Mouse (Mus musculus) layer of hippocampus, adult 9-10 months (tissue): ENCODE data around the gene Nav2.

Experiments
- DNase-seq: peaks from one replicate; pipeline ENCODE4 v3.0.0; 2022; ENCODE audit warnings: low spot score

Nav2 gene

DNA sequence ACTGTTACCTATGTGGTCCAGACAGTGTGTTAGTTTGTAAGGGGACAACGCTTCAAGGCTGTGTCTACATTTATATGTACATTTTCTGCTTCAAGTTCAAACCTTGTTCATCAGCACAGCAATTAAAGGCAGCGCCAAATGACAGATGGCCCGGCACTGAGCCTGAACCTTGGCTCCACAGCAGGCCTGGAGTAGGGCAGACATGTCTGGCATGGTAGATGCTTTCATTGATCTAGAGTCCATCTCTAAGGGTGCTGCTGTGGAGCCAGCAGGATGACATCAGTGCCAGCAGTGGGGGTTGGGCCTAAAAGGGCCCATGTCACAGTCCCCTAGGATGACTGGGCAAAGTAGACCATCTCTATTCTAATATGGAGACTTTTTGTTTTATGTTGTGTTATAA is 186.0 kb downstream of the Nav2 start:
- DNase-seq = no peak

GRCm38 (mm10) chr7:49101291-49101690 is 192.8 kb downstream of the Nav2 start:
- no peak for DNase-seq

DNA sequence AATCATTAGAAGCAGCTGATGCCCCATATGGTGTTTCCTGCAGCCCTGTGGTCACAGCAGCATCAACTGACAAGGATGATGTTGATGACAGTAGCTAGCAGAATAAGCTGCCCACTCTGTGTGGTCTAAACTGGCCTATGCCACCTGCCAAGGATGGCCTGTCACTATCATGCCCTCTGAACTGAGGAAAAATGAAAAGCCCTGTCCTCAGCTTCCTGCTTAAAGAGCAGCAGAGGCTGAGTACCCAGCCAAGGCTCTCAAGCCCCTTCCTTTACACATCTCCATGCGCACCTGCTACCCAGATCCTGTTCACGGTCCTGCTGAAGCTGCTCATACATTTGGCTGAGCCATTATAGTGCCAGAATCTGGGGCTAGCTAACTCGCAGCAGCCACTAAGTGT is 193.7 kb downstream of the Nav2 start:
- no peak for DNase-seq

DNA sequence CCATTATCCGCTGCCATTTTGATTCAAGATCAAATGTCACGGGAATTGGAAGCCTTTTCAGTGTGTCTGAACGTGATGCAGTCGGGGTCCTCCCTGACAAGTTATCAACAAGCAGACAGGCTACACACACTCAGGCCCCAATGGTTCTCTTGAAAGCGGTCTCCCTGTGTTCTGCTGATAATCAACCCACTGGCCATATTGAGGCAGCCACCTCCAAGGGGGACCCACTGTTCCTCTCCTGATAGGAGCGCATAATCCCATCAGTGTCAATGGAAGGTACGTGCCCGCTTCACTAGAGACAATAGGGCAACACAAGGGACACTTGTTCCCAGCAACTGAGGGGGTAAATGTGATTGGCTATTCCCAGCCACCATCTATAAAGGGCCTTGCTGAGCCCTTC is 195.9 kb downstream of the Nav2 start:
- no peak for DNase-seq

- DNase-seq = no peak
These were observed 196.3 kb downstream of the Nav2 start for GRCm38 (mm10) chr7:49104793-49105192.

DNA sequence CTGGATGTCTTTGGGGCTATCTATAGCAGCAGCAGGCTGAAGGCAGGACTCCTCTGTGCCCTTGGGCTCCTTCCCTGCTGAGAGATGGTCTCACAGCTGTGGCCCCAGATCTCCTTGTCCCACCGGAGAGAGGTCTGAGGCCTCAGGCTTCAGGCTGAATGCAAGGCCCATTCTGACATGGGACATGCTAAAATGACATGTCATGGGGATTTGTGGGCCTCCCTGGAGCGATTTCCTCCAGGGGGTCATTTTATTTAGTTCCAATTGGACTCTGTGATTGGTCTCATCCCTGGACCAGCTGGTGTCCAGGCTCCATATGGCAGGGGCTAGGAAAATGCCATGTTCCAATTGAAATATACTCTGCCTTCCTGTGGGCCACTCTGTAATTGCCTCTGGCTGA is 197.0 kb downstream of the Nav2 start:
- DNase-seq = no peak

DNA sequence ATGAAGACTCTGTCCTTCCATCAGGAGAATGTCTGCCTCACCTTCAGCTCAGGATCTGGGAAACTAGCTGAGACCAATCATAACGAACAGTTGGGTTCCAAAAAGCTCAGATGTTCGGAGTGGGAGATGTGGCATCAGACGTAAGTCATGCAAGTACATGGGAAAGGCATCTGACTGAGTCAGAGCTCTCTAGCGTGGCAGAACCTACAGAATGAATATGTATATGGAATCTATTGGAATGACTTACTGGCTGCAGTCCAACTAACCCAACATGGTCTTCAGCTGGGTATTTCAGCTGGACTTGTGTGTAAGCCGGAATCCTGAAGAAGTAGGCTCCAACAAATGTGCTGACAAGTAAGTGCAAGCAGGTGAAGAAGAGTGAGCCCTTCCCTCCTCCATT is 199.6 kb downstream of the Nav2 start:
- no peak for DNase-seq

DNA sequence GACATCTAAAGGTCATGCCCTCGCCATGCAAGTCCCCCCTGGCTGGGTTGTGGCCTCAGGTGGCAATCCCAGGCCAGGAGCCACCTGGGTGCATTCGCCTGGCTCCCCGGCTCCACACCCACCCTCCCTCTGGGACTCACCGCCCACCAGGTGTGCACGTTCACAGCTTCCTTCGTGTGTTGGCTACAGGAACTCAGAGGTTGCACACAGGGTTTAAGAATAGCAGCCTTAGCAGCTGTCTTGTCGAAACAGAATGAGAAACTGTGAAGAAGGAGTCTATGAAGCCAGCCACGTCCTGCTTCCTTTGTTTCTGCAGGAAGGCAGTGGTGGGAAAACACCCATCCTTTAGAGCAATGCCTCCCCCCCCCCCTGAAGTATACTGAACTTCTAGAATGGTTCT is 210.5 kb downstream of the Nav2 start:
- DNase-seq = no peak

DNA sequence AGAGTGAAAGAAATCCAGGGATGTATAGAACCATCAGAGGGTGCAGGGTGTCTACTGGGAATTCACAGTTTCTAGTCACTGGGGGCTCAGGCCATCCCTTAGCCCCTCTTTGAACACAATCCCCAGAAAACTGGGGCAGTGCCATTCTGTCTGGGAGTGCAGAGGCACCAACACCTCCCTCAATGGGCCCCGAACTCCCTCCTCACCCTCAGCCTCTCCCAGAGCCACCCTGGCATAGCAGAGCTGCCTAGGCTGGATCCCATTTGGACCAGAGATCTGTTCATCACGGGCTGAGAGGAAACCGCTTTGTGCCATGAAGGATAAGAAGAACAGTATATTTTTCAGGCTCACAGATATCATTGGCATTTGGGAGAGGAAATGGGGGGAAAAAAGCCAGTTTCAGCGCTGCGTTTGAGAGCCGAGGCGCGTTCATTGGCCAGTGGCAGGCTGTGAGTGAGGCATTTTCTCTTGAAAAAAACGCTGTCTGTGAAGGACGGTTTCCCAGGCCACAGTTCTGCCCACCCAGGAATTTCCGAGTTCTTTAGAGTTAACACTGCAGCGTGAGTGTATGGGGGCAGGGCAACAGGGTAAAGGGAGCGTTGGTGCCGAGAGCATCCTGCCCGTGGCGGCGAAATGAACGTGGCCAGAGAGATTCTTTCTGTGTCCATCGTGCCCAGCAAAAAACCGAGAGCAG is 211.4 kb downstream of the Nav2 start:
- DNase-seq = no peak

DNA sequence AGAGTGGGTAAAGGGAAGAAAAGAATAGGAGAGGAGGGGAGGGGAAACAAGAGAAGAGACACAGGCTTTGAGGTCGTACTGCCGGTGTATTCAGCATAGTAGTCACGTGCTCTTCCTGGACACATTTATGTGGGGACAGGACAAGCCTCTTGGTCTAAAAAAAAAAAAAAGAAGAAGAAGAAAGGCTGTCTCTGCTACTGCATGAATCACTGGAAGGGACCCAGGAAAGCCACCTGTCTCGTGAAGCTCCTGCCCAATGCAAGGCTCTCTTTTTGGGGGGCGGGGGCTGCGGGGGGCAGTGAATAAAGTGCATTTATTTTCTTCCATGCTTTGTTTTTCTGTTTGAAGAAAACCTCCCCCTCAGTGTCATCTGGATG is 212.0 kb downstream of the Nav2 start:
- DNase-seq = no peak

- DNase-seq = peak; percentile 90
These were observed 212.6 kb downstream of the Nav2 start for GRCm38 (mm10) chr7:49120935-49121691.

DNA sequence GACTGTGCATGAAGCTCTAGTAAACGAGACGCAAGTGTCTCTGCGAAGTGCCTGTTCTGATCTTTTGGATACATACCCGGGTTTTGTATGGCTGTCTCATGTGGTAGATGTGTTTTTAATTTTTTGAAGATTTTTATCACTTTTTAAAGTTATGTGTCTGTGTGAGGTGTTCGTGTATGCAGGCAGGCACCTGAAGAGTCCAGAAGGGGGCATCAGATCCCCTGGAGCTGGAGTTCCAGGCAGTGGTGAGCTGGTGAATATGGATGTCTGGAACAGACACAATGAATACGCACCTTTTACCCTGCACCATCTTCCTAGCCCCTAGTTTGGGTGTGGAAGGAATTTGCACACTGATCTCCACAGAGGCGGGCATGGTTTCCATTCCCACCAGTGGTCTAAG is 214.0 kb downstream of the Nav2 start:
- no peak for DNase-seq

DNA sequence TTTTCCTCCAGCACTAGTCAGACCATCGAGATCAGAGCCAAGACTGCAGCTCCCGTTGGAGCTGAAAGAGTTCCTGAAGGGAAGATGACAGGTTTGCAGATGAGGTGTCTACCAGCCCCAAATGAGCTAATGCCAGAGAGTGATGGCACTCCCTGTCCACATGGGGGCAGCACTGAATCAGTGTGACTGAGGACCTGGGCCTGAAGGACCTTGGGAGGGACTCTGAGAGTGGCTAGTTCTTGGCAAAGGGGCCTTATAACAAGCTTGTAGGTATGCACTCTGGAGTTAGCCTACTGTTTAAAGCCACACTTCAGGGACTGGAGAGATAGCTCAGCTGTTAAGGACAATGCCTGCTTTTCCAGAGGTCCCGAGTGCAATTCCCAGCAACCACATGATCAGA is 217.0 kb downstream of the Nav2 start:
- no peak for DNase-seq

DNA sequence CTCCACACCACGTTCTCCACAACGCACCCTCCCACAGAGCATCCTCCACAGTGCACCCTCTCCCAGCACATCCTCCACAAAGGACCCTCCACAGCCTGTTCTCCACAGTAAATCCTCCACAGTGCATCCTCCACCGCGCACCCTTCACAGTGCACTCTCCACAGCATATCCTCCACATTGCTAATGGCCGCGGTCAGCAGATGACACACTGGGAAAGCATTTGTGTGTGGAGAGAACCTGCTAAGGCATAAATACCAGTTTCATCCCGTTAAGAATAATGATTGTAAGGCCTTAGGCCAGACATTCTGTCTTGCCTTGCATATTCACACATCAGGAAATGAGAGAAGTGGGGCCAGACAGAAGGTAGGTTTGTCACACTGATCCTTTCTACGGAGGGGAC is 219.7 kb downstream of the Nav2 start:
- DNase-seq = no peak

DNA sequence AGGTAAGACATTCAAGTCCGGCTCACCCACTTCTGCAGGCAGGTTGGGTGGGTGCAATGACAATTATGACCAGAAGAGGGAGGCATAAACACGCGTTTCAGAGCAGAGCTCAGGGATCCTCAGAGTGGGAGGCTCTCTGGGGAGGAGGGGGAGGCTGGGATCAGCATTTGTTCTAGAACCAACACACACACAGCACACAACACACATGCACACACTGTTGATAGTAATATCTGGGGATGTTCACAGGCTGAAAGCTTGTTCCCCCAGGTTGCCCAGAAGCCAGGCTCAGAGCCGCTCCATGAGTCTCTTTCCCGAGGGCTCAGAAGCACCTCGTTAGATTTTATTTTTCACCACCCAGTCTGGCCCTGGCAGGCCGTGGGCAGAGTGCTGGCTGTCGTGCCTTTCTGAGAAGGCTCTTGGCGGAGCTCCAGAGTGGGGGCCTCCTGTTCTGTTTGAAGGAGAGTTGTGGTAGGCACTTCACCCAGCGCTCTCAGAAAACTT is 224.4 kb downstream of the Nav2 start:
- DNase-seq = peak; percentile 84

- no peak for DNase-seq
These were observed 225.9 kb downstream of the Nav2 start for GRCm38 (mm10) chr7:49134396-49134795.

DNA sequence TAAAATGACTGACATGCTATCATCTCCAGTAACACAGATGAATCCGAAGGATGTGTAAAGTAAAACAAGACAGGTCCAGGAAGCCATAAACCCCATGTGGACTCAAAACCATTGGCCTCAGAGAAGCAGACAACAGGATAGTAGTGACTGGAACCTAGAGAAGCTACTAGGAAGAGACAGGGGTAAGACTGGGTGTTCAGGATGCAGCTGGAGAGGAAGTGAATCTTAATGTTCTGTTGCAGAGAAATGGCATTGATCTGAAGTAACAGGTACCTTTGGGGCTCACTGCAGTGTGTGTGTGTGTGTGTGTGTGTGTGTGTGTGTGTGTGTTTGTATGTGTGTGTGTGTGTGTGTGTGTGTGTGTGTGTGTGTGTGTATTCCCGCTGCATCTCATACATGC is 231.2 kb downstream of the Nav2 start:
- DNase-seq = no peak

- DNase-seq = no peak
These were observed 235.4 kb downstream of the Nav2 start for GRCm38 (mm10) chr7:49143966-49144365.

DNA sequence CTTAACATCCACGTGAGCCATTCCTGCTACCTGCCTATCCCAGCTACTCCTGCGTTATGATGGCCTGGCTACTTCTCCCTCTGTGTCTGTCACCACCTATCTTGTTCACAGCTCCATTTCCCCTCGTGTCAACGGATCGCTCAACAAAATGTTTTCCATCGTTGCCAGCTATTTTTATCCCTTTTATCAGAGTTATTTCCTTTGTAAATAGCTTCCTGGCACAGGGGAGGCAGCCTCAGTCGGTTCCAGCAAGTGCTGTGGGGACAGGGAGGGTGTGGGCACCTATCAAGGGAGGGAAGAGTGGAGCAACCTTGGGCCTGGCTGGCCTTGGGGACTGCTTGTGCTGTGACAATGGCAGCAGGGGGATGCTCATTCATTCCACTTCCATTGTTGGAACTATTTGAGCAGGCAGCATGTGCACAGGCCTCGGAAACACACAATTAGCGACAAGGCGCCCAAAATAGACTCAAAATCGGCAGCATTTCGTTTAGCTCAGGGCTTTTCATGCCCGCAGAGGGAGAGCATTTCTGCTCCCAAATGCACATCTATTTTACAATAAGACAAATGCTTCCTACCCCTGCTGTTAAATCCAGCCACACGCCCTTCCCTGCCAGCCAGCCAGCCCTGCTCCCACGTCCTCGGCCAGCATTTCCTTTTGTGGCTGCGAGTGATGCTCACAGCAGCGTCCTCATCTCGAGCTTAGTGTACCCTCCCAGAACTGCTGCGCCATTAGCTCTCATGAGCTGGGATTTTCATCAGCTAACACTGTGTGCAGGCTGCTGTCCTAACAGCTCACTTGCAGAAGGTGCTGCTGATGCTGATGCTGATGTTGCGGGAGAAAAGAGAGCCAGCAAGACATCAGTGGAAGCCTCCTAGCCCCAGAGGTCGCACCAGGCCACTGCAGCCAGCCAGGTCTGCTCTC is 237.5 kb downstream of the Nav2 start:
- DNase-seq = peak; percentile 51

DNA sequence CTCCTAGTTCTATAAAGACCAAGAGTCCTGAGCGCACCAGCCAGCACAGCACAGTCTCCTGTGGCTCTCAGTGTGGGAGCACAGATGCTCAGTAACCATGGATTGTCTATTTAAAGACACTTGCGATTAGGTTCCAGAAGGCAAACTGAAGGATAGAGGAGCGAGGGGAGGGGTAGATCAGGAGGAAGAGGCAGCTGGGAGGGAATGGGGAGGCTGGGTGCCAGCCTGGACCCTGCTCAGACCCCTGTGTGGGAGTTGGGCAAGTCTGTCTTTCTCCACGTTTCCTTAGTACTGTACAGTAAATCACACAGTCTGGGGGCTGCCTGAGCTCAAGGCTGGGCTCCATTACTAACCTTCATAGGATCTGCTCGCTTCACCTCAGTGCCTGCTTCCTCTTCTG is 243.8 kb downstream of the Nav2 start:
- DNase-seq = no peak

DNA sequence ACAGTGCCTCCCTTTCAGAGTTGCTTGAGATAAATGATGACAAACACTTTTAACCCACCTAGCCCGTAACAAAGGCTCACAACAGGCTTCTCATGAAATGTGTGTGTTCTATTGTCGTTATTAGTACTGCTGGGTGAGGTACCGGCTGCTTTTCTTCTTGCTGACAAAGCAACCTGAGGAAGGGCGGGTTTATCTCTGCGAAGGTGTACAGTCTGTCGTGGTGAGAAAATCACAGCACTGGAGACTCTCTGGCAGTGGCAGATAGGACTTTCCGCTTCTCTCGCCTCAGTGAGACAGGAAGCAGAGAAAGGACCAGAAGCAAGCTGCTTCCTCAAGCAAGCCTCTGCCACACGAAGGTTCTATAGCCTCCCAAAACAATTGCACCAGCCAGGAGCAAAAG is 244.2 kb downstream of the Nav2 start:
- DNase-seq = no peak

GRCm38 (mm10) chr7:49158641-49159381 is 250.3 kb downstream of the Nav2 start:
- no peak for DNase-seq
